Mouse (Mus musculus) kidney, adult 2 months (tissue): Measurements from ENCODE around the gene Tenm4.

Experiments
- CTCF ChIP-seq: fragments of 200-500 bp; conservative IDR thresholded peaks from 2 replicates; pipeline ENCODE4 v1.5.1; 2011; ENCODE audit warnings: low read depth, mild to moderate bottlenecking, control low read depth, low read length, moderate library complexity, mixed read lengths; ENCODE audit not compliant: insufficient read depth, insufficient read length
- POLR2A ChIP-seq: fragments of 200-500 bp; IDR thresholded peaks from one replicate; pipeline ENCODE4 v1.6.1; 2011; ENCODE audit warnings: low read depth, low read length, control low read depth

GRCm38 (mm10) chr7:96754175-96754574, 583.1 kb downstream of the Tenm4 start:
- TF ChIP-seq POLR2A (no peak), CTCF (no peak)
